Mouse (Mus musculus) large intestine, adult 2 months (tissue): ENCODE measurements at regions not wholly inside any gene's neighbourhood (a gene's known extent, or its start where the extent isn't known, plus 50 kb on each side); places are given as distances from the start of the nearest gene placed in this dataset.

Source experiments
- DNase-seq: peaks from one replicate; pipeline ENCODE4 v3.0.0-alpha.2; 2012; ENCODE audit warnings: low read depth, low spot score
- WGBS: fragments of 180-500 bp; shearing (Covaris S2); methylation state at CpG from one replicate; pipeline ENCODE4 v1.1.7; 2018; 5-methylcytosine and 5-hydroxymethylcytosine counted together

DNA sequence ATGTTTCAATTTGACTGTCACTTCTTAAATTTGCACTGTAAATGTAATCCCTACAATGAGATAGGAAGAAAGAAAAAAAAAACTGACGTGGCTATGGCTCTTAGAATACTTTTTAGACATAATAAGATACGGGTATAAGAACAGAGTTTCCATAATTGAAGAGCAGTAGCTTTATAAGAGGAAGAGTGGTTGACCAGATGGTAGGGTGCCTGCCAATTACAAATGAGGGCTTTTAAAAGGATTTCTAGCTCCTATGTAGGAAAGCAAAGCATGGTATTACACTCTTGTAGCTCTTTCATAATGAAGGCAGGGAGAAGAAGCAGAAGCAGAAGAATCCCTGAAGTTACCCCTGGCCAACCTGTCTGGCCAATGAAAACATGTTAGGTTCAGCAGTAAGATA lies 239.7 kb upstream of the Car10 start:
- 66% methylated on average over 2 of the region's 2 CpGs for WGBS
- DNase-seq: no peak

GRCm38 (mm10) chr11:92889693-92890454 lies 208.0 kb upstream of the Car10 start:
- DNase-seq: peak; percentile 0

GRCm38 (mm10) chr11:92899296-92899695 lies 198.5 kb upstream of the Car10 start:
- 71% methylated on average over 7 of the region's 7 CpGs for WGBS
- DNase-seq: no peak

More at GRCm38 (mm10) chr11:92889693-92890454, 208.0 kb upstream of the Car10 start:
- 47% methylated on average over 8 of the region's 8 CpGs for WGBS
